Mouse (Mus musculus): ENCODE measurements around the gene Exoc5. TPM values are rescaled to one million over a fixed set of nuclear protein-coding genes. Genes with fewer than 3 reads are reported as not detected.
A peak's percentile ranks its signal among the peaks of the same experiment; 100 is the strongest.
"Not testable (repeated sequence)": the region's sequence is repeated elsewhere in the genome, so short reads cannot be mapped to it uniquely, and the experiment has no call there.

Exoc5 gene
- polyA plus RNA-seq (2016; fragmentation: Nextera tagmentation; extraction: Ambion mirVana): 87.3 and 101 TPM in 2 replicates

- no peaks in the 10 kb centered on the region for H3K9me3 ChIP-seq (replicated peaks)
- peak within 1 kb of the TSS; percentile 99 for H3K27ac ChIP-seq
- peak within 1 kb of the TSS; percentile 87 for H3K9ac ChIP-seq
- no peaks in the 10 kb centered on the region for H3K27me3 ChIP-seq
- peak within 1 kb of the TSS; percentile 91 for H3K4me3 ChIP-seq
- peak; percentile 97 for ATAC-seq (ENCODE audit: low FRiP score)
- peak within 1 kb of the TSS; percentile 71 for H3K4me2 ChIP-seq (replicated peaks)
- no peaks in the 10 kb centered on the region for H3K36me3 ChIP-seq
- WGBS: 0% methylated on average over 53 of the region's 53 CpGs
- H3K4me1 ChIP-seq: peaks cover 18% of the 10 kb centered on the region
These were observed at the start of gene Exoc5 for GRCm38 (mm10) chr14:49066274-49066823. Exoc5 (minus strand) TSS chr14:49066653.

GRCm38 (mm10) chr14:49091755-49092154, 25.3 kb upstream of the Exoc5 start:
- H3K4me3 ChIP-seq; ATAC-seq (ENCODE audit: low FRiP score); H3K9me3 ChIP-seq (replicated peaks); H3K27me3 ChIP-seq; H3K9ac ChIP-seq; H3K27ac ChIP-seq; H3K36me3 ChIP-seq; H3K4me2 ChIP-seq (replicated peaks); H3K4me1 ChIP-seq: not testable (repeated sequence)
- 61% methylated on average over 1 of the region's 1 CpGs for WGBS

GRCm38 (mm10) chr14:49091277-49091676, 24.8 kb upstream of the Exoc5 start:
- H3K27ac ChIP-seq: no peak overlapping the region
- H3K36me3 ChIP-seq: peaks cover 7% of the 10 kb centered on the region; the same call in 1 of the 2 replicates
- 91% methylated on average over 4 of the region's 4 CpGs for WGBS
- no peaks in the 10 kb centered on the region for H3K9me3 ChIP-seq (replicated peaks)
- no peak overlapping the region for H3K4me2 ChIP-seq (replicated peaks)
- H3K4me1 ChIP-seq: no peaks in the 10 kb centered on the region
- no peaks in the 10 kb centered on the region for H3K27me3 ChIP-seq
- ATAC-seq (ENCODE audit: low FRiP score): no peak
- H3K4me3 ChIP-seq: no peak overlapping the region
- no peak overlapping the region for H3K9ac ChIP-seq

- Histone ChIP-seq H3K4me1 (no peaks in the 10 kb centered on the region), H3K27me3 (no peaks in the 10 kb centered on the region), H3K4me3 (no peak overlapping the region), H3K9ac (no peak overlapping the region), H3K36me3 (peaks cover 8% of the 10 kb centered on the region; the same call in 1 of the 2 replicates), H3K27ac (no peak overlapping the region), H3K9me3 (replicated peaks) (no peaks in the 10 kb centered on the region), H3K4me2 (replicated peaks) (no peak overlapping the region)
- 66% methylated on average over 5 of the region's 5 CpGs for WGBS
- ATAC-seq (ENCODE audit: low FRiP score): no peak
These were observed 23.6 kb upstream of the Exoc5 start for GRCm38 (mm10) chr14:49090102-49090501.

- 23% methylated on average over 6 of the region's 6 CpGs for WGBS
- no peak overlapping the region for H3K4me2 ChIP-seq (replicated peaks)
- H3K4me1 ChIP-seq: no peaks in the 10 kb centered on the region
- H3K4me3 ChIP-seq: no peak overlapping the region
- H3K36me3 ChIP-seq: peaks cover 10% of the 10 kb centered on the region; the same call in 1 of the 2 replicates
- no peaks in the 10 kb centered on the region for H3K27me3 ChIP-seq
- H3K9ac ChIP-seq: no peak overlapping the region
- H3K9me3 ChIP-seq (replicated peaks): no peaks in the 10 kb centered on the region
- no peak overlapping the region for H3K27ac ChIP-seq
- no peak for ATAC-seq (ENCODE audit: low FRiP score)
These were observed 23.1 kb upstream of the Exoc5 start for GRCm38 (mm10) chr14:49089461-49090058.

- no peak overlapping the region for H3K4me2 ChIP-seq (replicated peaks)
- no peak for ATAC-seq (ENCODE audit: low FRiP score)
These were observed 21.9 kb upstream of the Exoc5 start for GRCm38 (mm10) chr14:49088155-49089048.

GRCm38 (mm10) chr14:49086522-49086921, 20.1 kb upstream of the Exoc5 start:
- no peak for ATAC-seq (ENCODE audit: low FRiP score)
- no peaks in the 10 kb centered on the region for H3K4me1 ChIP-seq
- H3K9ac ChIP-seq: no peak overlapping the region
- no peak overlapping the region for H3K27ac ChIP-seq
- H3K27me3 ChIP-seq: no peaks in the 10 kb centered on the region
- H3K9me3 ChIP-seq (replicated peaks): no peaks in the 10 kb centered on the region
- H3K4me2 ChIP-seq (replicated peaks): no peak overlapping the region
- H3K36me3 ChIP-seq: peaks cover 21% of the 10 kb centered on the region; the same call in 1 of the 2 replicates
- WGBS: 85% methylated on average over 4 of the region's 4 CpGs
- H3K4me3 ChIP-seq: no peak overlapping the region

More at GRCm38 (mm10) chr14:49088155-49089048, 21.9 kb upstream of the Exoc5 start:
- no peaks in the 10 kb centered on the region for H3K4me1 ChIP-seq
- H3K27ac ChIP-seq: no peak overlapping the region
- 55% methylated on average over 14 of the region's 14 CpGs for WGBS
- H3K9ac ChIP-seq: no peak overlapping the region
- no peaks in the 10 kb centered on the region for H3K9me3 ChIP-seq (replicated peaks)
- no peak overlapping the region for H3K4me3 ChIP-seq
- no peaks in the 10 kb centered on the region for H3K27me3 ChIP-seq
- H3K36me3 ChIP-seq: peaks cover 13% of the 10 kb centered on the region; the same call in 1 of the 2 replicates

GRCm38 (mm10) chr14:49078820-49079219, 12.4 kb upstream of the Exoc5 start:
- Histone ChIP-seq H3K9ac (no peak overlapping the region), H3K9me3 (replicated peaks) (no peaks in the 10 kb centered on the region), H3K4me3 (no peak overlapping the region), H3K27me3 (no peaks in the 10 kb centered on the region), H3K4me1 (no peaks in the 10 kb centered on the region), H3K27ac (no peak overlapping the region), H3K36me3 (peaks cover 27% of the 10 kb centered on the region), H3K4me2 (replicated peaks) (no peak overlapping the region)
- ATAC-seq (ENCODE audit: low FRiP score): no peak
- 97% methylated on average over 2 of the region's 2 CpGs for WGBS

- Histone ChIP-seq H3K27me3 (no peaks in the 10 kb centered on the region), H3K36me3 (peaks cover 18% of the 10 kb centered on the region), H3K4me1 (no peaks in the 10 kb centered on the region; the same call in 1 of the 2 replicates), H3K4me3 (no peak overlapping the region), H3K27ac (no peak overlapping the region), H3K4me2 (replicated peaks) (no peak overlapping the region), H3K9me3 (replicated peaks) (no peaks in the 10 kb centered on the region), H3K9ac (no peak overlapping the region)
- WGBS: 73% methylated on average over 2 of the region's 2 CpGs
- ATAC-seq (ENCODE audit: low FRiP score): no peak
These were observed 7.9 kb upstream of the Exoc5 start for GRCm38 (mm10) chr14:49074361-49074760.

- WGBS: 96% methylated on average over 7 of the region's 7 CpGs
These were observed 7.4 kb upstream of the Exoc5 start for GRCm38 (mm10) chr14:49073896-49074295.

GRCm38 (mm10) chr14:49072837-49073236, 6.4 kb upstream of the Exoc5 start:
- H3K4me2 ChIP-seq (replicated peaks): no peak overlapping the region
- no peaks in the 10 kb centered on the region for H3K27me3 ChIP-seq
- H3K9ac ChIP-seq: no peak overlapping the region
- peaks cover 9% of the 10 kb centered on the region for H3K36me3 ChIP-seq
- peaks cover 3% of the 10 kb centered on the region for H3K4me1 ChIP-seq
- ATAC-seq (ENCODE audit: low FRiP score): no peak
- H3K9me3 ChIP-seq (replicated peaks): no peaks in the 10 kb centered on the region
- 89% methylated on average over 2 of the region's 2 CpGs for WGBS
- H3K27ac ChIP-seq: no peak overlapping the region
- H3K4me3 ChIP-seq: no peak overlapping the region

More at GRCm38 (mm10) chr14:49073896-49074295, 7.4 kb upstream of the Exoc5 start:
- Histone ChIP-seq H3K27me3 (no peaks in the 10 kb centered on the region), H3K36me3 (peaks cover 15% of the 10 kb centered on the region), H3K9me3 (replicated peaks) (no peaks in the 10 kb centered on the region), H3K4me2 (replicated peaks) (no peak overlapping the region), H3K4me1 (no peaks in the 10 kb centered on the region; the same call in 1 of the 2 replicates), H3K9ac (no peak overlapping the region), H3K27ac (no peak overlapping the region), H3K4me3 (no peak overlapping the region)
- no peak for ATAC-seq (ENCODE audit: low FRiP score)
